Mouse (Mus musculus) ovary, postnatal 36 days (tissue): Measurements from ENCODE around the gene Cfap221.
A peak's percentile ranks its signal among the peaks of the same experiment; 100 is the strongest.

Experiments
- DNase-seq: peaks from one replicate; pipeline ENCODE4 v3.0.0; 2022; ENCODE audit warnings: low spot score, mixed read lengths

The Cfap221 gene

GRCm38 (mm10) chr1:119902551-119903230 is 94.3 kb downstream of the Cfap221 start:
- DNase-seq, result no peak

- peak; percentile 31 for DNase-seq
Observed at GRCm38 (mm10) chr1:119899195-119900123, 97.6 kb downstream of the Cfap221 start.

- DNase-seq, result peak; percentile 74
Observed at GRCm38 (mm10) chr1:119894936-119895335, 102.1 kb downstream of the Cfap221 start.

- no peak for DNase-seq
Observed at GRCm38 (mm10) chr1:119893600-119893999, 103.4 kb downstream of the Cfap221 start.

GRCm38 (mm10) chr1:119892933-119893332 is 104.1 kb downstream of the Cfap221 start:
- no peak for DNase-seq

GRCm38 (mm10) chr1:119891865-119892264 is 105.2 kb downstream of the Cfap221 start:
- no peak for DNase-seq

GRCm38 (mm10) chr1:119891149-119891548 is 105.9 kb downstream of the Cfap221 start:
- DNase-seq, result no peak

- DNase-seq, result no peak
Observed at GRCm38 (mm10) chr1:119889347-119889746, 107.7 kb downstream of the Cfap221 start.

GRCm38 (mm10) chr1:119886320-119886719 is 110.7 kb downstream of the Cfap221 start:
- no peak for DNase-seq

GRCm38 (mm10) chr1:119884272-119884671 is 112.8 kb downstream of the Cfap221 start:
- no peak for DNase-seq

- DNase-seq, result peak; percentile 25
Observed at GRCm38 (mm10) chr1:119878909-119879308, 118.1 kb downstream of the Cfap221 start.

- DNase-seq, result no peak
Observed at GRCm38 (mm10) chr1:119877469-119877868, 119.6 kb downstream of the Cfap221 start.
